Mouse (Mus musculus) T-helper 1 cell (primary cell): ENCODE results near the gene Sh2d5.

Source experiments
- in situ Hi-C: fragments of 300-600 bp; cut with MboI, MseI; formaldehyde crosslinking; loops from one replicate; pipeline ENCODE4 v1.15.1; 2025; ENCODE audit warnings: high pct_unique_total_duplicates

Sh2d5 gene

DNA sequence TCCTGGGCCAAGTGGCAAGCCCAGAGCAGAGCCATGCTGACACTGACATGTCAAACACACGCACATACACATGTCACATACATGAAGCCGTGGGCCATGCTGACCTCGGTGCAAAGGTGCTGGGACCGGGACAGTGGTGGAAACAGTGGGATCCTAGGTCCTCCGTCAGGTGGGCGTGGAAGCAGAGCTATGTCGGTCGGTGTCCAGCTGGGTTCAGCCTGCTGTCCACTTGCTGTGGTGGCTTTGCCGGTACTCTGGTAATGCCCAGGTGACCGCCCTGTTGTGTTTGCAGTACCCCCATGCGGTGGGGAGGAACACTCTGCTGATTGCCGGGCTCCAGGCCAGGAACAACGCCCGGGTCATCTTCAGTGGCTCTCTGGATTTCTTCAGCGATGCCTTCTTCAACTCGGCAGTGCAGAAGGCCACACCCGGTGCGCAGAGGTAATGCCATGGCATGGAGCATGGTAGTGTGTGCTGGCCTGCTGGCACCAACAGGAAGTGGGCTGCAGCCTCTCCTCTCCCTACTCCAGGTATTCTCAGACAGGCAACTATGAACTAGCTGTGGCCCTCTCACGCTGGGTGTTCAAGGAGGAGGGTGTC is 60.2 kb downstream of the Sh2d5 start:
- in situ Hi-C loops = no loop called here
